9 mouse cellular contexts compared by ENCODE assay signal in the genomic region with DNA sequence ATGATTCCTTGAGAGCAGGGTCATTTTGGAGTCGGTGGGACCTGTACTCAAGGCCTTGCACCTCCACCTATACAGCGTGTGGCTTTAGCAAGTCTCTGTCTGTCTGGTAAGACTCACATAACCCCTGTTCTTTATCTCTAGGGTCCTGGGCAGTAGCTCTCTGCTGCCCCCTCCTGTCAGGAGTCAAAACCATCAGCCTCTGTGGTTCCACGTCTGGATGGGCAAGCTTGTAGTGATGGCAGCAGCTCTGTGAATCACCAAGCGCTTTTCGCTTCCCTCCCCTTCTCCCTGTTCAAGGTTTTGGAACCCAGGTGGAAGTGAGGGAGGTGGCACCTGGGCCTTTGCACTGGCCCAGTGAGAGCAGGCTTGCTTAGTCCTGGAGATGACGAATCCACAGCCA. TPM values are rescaled to one million over a fixed set of nuclear protein-coding genes. Genes with fewer than 3 reads are reported as not detected.
A peak's percentile ranks its signal among the peaks of the same experiment; 100 is the strongest.
DNase-seq lines count a peak whose midpoint lies in the region; TF ChIP-seq lines count a peak whose summit lies in the region.
"Had no signal": no experiment of that assay in that cellular context is flagged by ENCODE, and none has a peak within 500 bp of the region (broad histone marks: within the 10 kb centered on the region; RNA-seq: fewer than 3 reads in every experiment).

No protein-coding gene starts in this region.

- no peaks in the 10 kb centered on the region for H3K36me3 ChIP-seq in CH12.LX (replicated peaks in 1 of 2; ENCODE audit: control insufficient read depth in 1 of 2, insufficient read depth in 1 of 2, low read length in 1 of 2)
- H3K36me3 ChIP-seq: hindbrain, embryonic 15.5 days had no signal

- peaks cover 4 to 13% of the 10 kb centered on the region in 2 experiments; a peak in 2 of 4 replicates for H3K4me1 ChIP-seq in CH12.LX (ENCODE audit: control insufficient read depth in 1 of 2, insufficient read depth in 2 of 2)
- H3K4me1 ChIP-seq: hindbrain, embryonic 15.5 days had no signal

- H3K27me3 ChIP-seq in CH12.LX (replicated peaks) = peaks cover 31% of the 10 kb centered on the region

- no peak for TF ChIP-seq EP300 in CH12.LX (IDR thresholded peaks at IDR 0.05; ENCODE audit: low read length)

- in situ Hi-C loops in CH12.LX (cut with MboI; ENCODE audit: low pct_ligation_motif_present, low pct_unique_long_range_greater_than_20kb, low sequenced_read_pairs) = loop anchor here (5.0 to 10.0 kb wide), 2 partner anchors 66 to 233 kb away; partner anchors contain the start of gene Ticrr

- H3K27ac ChIP-seq in CH12.LX (ENCODE audit: insufficient read depth, low read depth) = 0 out of 2 replicates have a peak overlapping the region, but pooled peaks have one; percentile 5
- H3K27ac ChIP-seq: hindbrain, embryonic 15.5 days had no signal

- TF ChIP-seq POLR2A in CH12.LX (IDR thresholded peaks at IDR 0.05; ENCODE audit: low read depth, low read length) = peak; percentile 23; the same call in 1 of the 2 replicates

- peak; percentile 94 to 96 for TF ChIP-seq CTCF in CH12.LX (conservative IDR thresholded peaks at IDR 0.05 in 1 of 2, IDR thresholded peaks at IDR 0.05 in 1 of 2; ENCODE audit: low read depth in 2 of 2, low read length in 2 of 2)

- peak overlapping the region; percentile 2; the same call in 1 of the 2 replicates for H3K9ac ChIP-seq in CH12.LX (ENCODE audit: insufficient read depth, low read depth)
- H3K9ac ChIP-seq: hindbrain, embryonic 15.5 days had no signal

- peak; percentile 74 for TF ChIP-seq RAD21 in CH12.LX (IDR thresholded peaks at IDR 0.05; ENCODE audit: low read depth, low read length)

- DNase-seq in A20 (ENCODE audit: low read depth, low spot score) = peak; percentile 77
- peak; percentile 85 for DNase-seq in CH12.LX (ENCODE audit: extremely low read depth)
- DNase-seq in c-Kit-positive CD71-negative TER-119-negative erythroid progenitor cells, embryonic 14.5 days (ENCODE audit: low read depth) = peak; percentile 88
- peak; percentile 29 to 32 for DNase-seq in frontal cortex, postnatal 25 days (ENCODE audit: low spot score in 2 of 2)
- peak; percentile 58 for DNase-seq in kidney, adult 11 months
- peak; percentile 61 for DNase-seq in liver
- peak; percentile 30 to 60 for DNase-seq in natural killer cell, adult 2 months (ENCODE audit: low spot score in 2 of 2)
- peak; percentile 86 for DNase-seq in thymus, postnatal 4 days

- H3K79me2 ChIP-seq in CH12.LX (replicated peaks; ENCODE audit: control insufficient read depth, extremely low read depth, insufficient read depth, poor library complexity, severe bottlenecking) = no peaks in the 10 kb centered on the region

- H3K4me3 ChIP-seq in CH12.LX (replicated peaks in 1 of 3; ENCODE audit: low read depth in 2 of 3, low read length in 2 of 3, poor library complexity in 1 of 3) = peak overlapping the region in 2 of 3 experiments; percentile 11 to 37
- H3K4me3 ChIP-seq: hindbrain, embryonic 15.5 days had no signal

- H3K4me2 ChIP-seq in CH12.LX (ENCODE audit: insufficient read depth, low read depth, poor library complexity, severe bottlenecking) = peak overlapping the region; percentile 89
- H3K4me2 ChIP-seq: hindbrain, embryonic 15.5 days had no signal

- dilution Hi-C loops in CH12.LX (cut with MboI; ENCODE audit: extremely low pct_ligation_motif_present, extremely low pct_unique_long_range_greater_than_20kb, low sequenced_read_pairs) = no loop called here

- no peaks in the 10 kb centered on the region for H3K9me3 ChIP-seq in CH12.LX (replicated peaks; ENCODE audit: low read length)
- H3K9me3 ChIP-seq: hindbrain, embryonic 15.5 days had no signal

TF ChIP-seq in CH12.LX, 34 proteins besides CTCF, POLR2A, EP300 and RAD21:
- TF ChIP-seq CHD1 (IDR thresholded peaks at IDR 0.05; ENCODE audit: low read depth, low read length) = no peak
- TF ChIP-seq HCFC1 (IDR thresholded peaks at IDR 0.05; ENCODE audit: low read depth, low read length) = 0 out of 2 replicates have a peak, but pooled peaks have one; percentile 23
- peak; percentile 50; the same call in 1 of the 2 replicates for TF ChIP-seq IRF4 (IDR thresholded peaks at IDR 0.05; ENCODE audit: low read depth, low read length)
- peak; percentile 68 for TF ChIP-seq SMC3 (IDR thresholded peaks at IDR 0.05; ENCODE audit: low read depth, low read length)
- no peak for TF ChIP-seq E2F4 (IDR thresholded peaks at IDR 0.05; ENCODE audit: insufficient replicate concordance, low read depth, low read length)
- no peak for TF ChIP-seq MAFK (IDR thresholded peaks at IDR 0.05; ENCODE audit: insufficient replicate concordance, low read length)
- 0 out of 2 replicates have a peak, but pooled peaks have one; percentile 28 for TF ChIP-seq SIN3A (IDR thresholded peaks at IDR 0.05; ENCODE audit: low read length)
- TF ChIP-seq TCF12 (IDR thresholded peaks at IDR 0.05; ENCODE audit: low read depth, low read length) = 0 out of 2 replicates have a peak, but pooled peaks have one; percentile 15
- TF ChIP-seq ZKSCAN1 (IDR thresholded peaks at IDR 0.05; ENCODE audit: borderline replicate concordance, low read depth, low read length) = no peak
- TF ChIP-seq KAT2A (IDR thresholded peaks at IDR 0.05; ENCODE audit: insufficient replicate concordance, low read length) = no peak

RNA-seq across cellular contexts. Expression of gene Plin1, which starts 4.5 kb away (rescaled TPM):
- total RNA-seq in CH12.LX (2012; rRNA removed) (0.08 TPM in 1 of 2 replicates, not detected in the other), CH12.LX (2014; rRNA removed) (not detected in 2 replicates)
- not detected in 2 replicates for polyA plus RNA-seq in CH12.LX (2012; ENCODE audit: insufficient read length, low read depth)

RNA-seq across cellular contexts. Expression of gene Kif7, which starts 12.7 kb away (rescaled TPM):
- total RNA-seq in CH12.LX (2012; rRNA removed) (7.1 and 8.1 TPM in 2 replicates), CH12.LX (2014; rRNA removed) (4.7 and 4.8 TPM in 2 replicates)
- 7.4 and 8.1 TPM in 2 replicates for polyA plus RNA-seq in CH12.LX (2012; ENCODE audit: insufficient read length, low read depth)

RNA-seq across cellular contexts. Expression of gene Pex11a, which starts 14.7 kb away (rescaled TPM):
- total RNA-seq in CH12.LX (2012; rRNA removed) = 2.8 and 3.4 TPM in 2 replicates
- 1.5 and 2.1 TPM in 2 replicates for total RNA-seq in CH12.LX (2014; rRNA removed)
- 4.3 and 4.8 TPM in 2 replicates for polyA plus RNA-seq in CH12.LX (2012; ENCODE audit: insufficient read length, low read depth)

RNA-seq across cellular contexts. Expression of gene Wdr93, which starts 14.7 kb away (rescaled TPM):
- 0.38 and 1.2 TPM in 2 replicates for total RNA-seq in CH12.LX (2012; rRNA removed)
- total RNA-seq in CH12.LX (2014; rRNA removed) = 0.63 and 0.75 TPM in 2 replicates
- 0.85 and 1.3 TPM in 2 replicates for polyA plus RNA-seq in CH12.LX (2012; ENCODE audit: insufficient read length, low read depth)

Comparison
In these comparisons a context has a peak if more than half of its experiments do, and no peak if none do; other contexts are left out.
1. Peak in every context shown above with its lines: DNase-seq, H3K4me3 ChIP-seq and H3K27ac ChIP-seq.
2. DNase-seq: peak in every context shown above with its lines; median percentile 88 in c-Kit-positive CD71-negative TER-119-negative erythroid progenitor cells, embryonic 14.5 days; 86 in thymus, postnatal 4 days; 85 in CH12.LX; 77 in A20; 61 in liver; 58 in kidney, adult 11 months; 45 in natural killer cell, adult 2 months; 30 in frontal cortex, postnatal 25 days.